Mouse (Mus musculus) ES-Bruce4 (cell line): Measurements from ENCODE around the gene BC035947. TPM values are rescaled to one million over a fixed set of nuclear protein-coding genes. Genes with fewer than 3 reads are reported as not detected.

Experiments used
- H3K27ac ChIP-seq: 2 replicates; pipeline ENCODE4 v1.5.1; 2012; ENCODE audit warnings: low read length, inconsistent platforms; ENCODE audit not compliant: insufficient read depth
- H3K27me3 ChIP-seq: 2 replicates; pipeline ENCODE4 v1.6.1; 2012; ENCODE audit warnings: mild to moderate bottlenecking, low read length, inconsistent platforms; ENCODE audit not compliant: control insufficient read depth, poor library complexity, insufficient read depth, severe bottlenecking
- H3K36me3 ChIP-seq: 2 replicates; pipeline ENCODE4 v1.6.1; 2012; ENCODE audit warnings: inconsistent platforms, mild to moderate bottlenecking, low read length, moderate library complexity; ENCODE audit not compliant: control insufficient read depth, poor library complexity, insufficient read depth, severe bottlenecking
- H3K4me1 ChIP-seq: one replicate; pipeline ENCODE4 v1.8.1; 2011; ENCODE audit warnings: low read length; ENCODE audit not compliant: control insufficient read depth, insufficient read depth
- H3K4me3 ChIP-seq: 2 replicates; pipeline ENCODE4 v1.5.1; 2011; ENCODE audit warnings: low read depth, mild to moderate bottlenecking, low read length
- H3K9ac ChIP-seq: 2 replicates; pipeline ENCODE4 v1.6.1; 2012; ENCODE audit warnings: low read depth, mild to moderate bottlenecking, inconsistent platforms; ENCODE audit not compliant: poor library complexity, severe bottlenecking
- H3K9me3 ChIP-seq: replicated peaks from 2 replicates; pipeline ENCODE4 v1.6.1; 2012; ENCODE audit warnings: mild to moderate bottlenecking, low read length, inconsistent platforms; ENCODE audit not compliant: control insufficient read depth, poor library complexity, insufficient read depth, severe bottlenecking
- CTCF ChIP-seq: IDR thresholded peaks from one replicate; pipeline ENCODE4 v1.8.1; 2011; ENCODE audit warnings: low read depth, low read length
- EP300 ChIP-seq: IDR thresholded peaks from 2 replicates; pipeline ENCODE4 v1.6.1; 2011; ENCODE audit warnings: low read depth, low read length; ENCODE audit not compliant: insufficient read depth
- POLR2A ChIP-seq: IDR thresholded peaks from one replicate; pipeline ENCODE4 v1.8.1; 2011; ENCODE audit warnings: low read length; ENCODE audit not compliant: insufficient read depth
- polyA plus RNA-seq: library from polyadenylated mRNA; stranded (reverse); fragments of >200 nt; gene quantifications from 2 replicates; pipeline ENCODE4 v1.2.4, GENCODE M21; 2011; ENCODE audit warnings: low read depth; ENCODE audit not compliant: missing spikeins, insufficient read depth, insufficient read length

BC035947 gene
- polyA plus RNA-seq, 1 experiment = 0.52 TPM

- no peaks in the 10 kb centered on the region for H3K27me3 ChIP-seq
- no peaks in the 10 kb centered on the region for H3K9me3 ChIP-seq
- TF ChIP-seq CTCF (no peak), EP300 (no peak), POLR2A (no peak)
- no peaks in the 10 kb centered on the region for H3K4me1 ChIP-seq
- no peak overlapping the region for H3K9ac ChIP-seq
- H3K27ac ChIP-seq = no peak overlapping the region
- peaks cover 51% of the 10 kb centered on the region for H3K36me3 ChIP-seq
- H3K4me3 ChIP-seq = no peak overlapping the region
Observed at GRCm38 (mm10) chr1:78453886-78454285, 58.1 kb downstream of the BC035947 start.

GRCm38 (mm10) chr1:78452544-78452943 lies 59.4 kb downstream of the BC035947 start:
- H3K4me1 ChIP-seq = no peaks in the 10 kb centered on the region
- H3K9me3 ChIP-seq = no peaks in the 10 kb centered on the region
- no peaks in the 10 kb centered on the region for H3K27me3 ChIP-seq
- no peak overlapping the region for H3K4me3 ChIP-seq
- peaks cover 50% of the 10 kb centered on the region for H3K36me3 ChIP-seq
- no peak for TF ChIP-seq POLR2A
- no peak for TF ChIP-seq CTCF
- no peak for TF ChIP-seq EP300
- no peak overlapping the region for H3K9ac ChIP-seq
- no peak overlapping the region for H3K27ac ChIP-seq

DNA sequence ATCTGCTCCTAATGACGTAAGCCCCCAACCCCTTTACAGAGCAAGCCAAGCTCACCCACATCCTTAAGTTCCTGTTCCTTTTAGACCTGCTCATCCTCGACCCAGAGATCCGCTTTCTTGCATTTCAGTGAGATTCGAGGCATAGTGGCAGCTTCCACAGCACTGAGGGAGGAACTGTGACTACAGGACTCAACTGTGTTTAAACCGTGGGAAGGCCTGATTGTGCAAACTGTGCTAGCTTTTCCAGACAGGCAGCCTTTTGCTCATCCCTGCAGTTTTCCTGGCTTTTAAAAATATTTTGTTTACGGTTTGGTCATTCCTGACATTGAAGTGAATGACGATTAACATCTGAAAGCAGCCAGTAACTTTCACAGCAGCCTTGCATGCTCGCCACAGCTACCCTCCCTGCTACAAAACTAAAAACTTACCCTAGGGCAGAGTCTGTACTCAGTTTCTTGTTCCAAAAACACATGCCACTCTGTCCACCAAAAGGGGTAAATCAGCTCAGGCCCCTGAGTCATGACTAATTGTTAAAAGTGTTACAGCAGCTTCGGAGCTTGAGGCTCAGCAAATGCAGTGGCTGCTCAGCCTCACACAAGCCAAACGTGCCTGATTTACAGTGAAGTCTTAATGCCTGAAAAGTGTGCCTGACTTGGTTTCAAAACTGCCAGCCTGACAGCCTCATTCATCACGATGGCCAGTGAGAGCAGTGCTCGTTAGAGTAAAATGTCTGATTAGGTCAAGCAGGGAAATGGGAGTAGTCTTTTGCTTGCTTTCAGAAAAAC lies 60.7 kb downstream of the BC035947 start:
- Histone ChIP-seq H3K4me3 (no peak overlapping the region), H3K36me3 (peaks cover 46% of the 10 kb centered on the region), H3K4me1 (no peaks in the 10 kb centered on the region), H3K27ac (no peak overlapping the region), H3K9ac (no peak overlapping the region), H3K9me3 (no peaks in the 10 kb centered on the region), H3K27me3 (no peaks in the 10 kb centered on the region)
- no peak for TF ChIP-seq EP300
- TF ChIP-seq CTCF = no peak
- TF ChIP-seq POLR2A = no peak

DNA sequence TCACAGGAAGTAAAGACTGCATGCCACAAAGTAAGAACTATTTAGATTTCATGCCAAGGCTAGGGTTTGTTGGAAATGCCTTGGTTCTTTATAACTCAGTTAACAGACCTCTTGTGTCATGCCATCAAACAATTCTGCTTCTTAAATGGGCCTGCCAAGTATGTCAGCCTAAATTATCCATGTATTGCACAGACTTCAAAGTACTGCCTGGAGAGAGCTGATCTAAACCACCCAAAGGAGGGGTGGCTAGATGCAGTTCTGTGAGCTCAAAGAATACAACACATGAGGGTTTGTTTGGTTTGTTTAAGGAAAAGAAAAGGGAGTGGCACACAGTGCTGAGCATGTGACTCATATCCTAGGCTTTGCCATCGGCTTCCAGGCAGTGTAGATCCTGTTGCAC lies 63.9 kb downstream of the BC035947 start:
- no peaks in the 10 kb centered on the region for H3K9me3 ChIP-seq
- H3K27ac ChIP-seq = no peak overlapping the region
- no peak overlapping the region for H3K9ac ChIP-seq
- no peak overlapping the region for H3K4me3 ChIP-seq
- H3K36me3 ChIP-seq = peaks cover 45% of the 10 kb centered on the region
- TF ChIP-seq POLR2A (no peak), EP300 (no peak), CTCF (no peak)
- H3K27me3 ChIP-seq = no peaks in the 10 kb centered on the region
- no peaks in the 10 kb centered on the region for H3K4me1 ChIP-seq

Other genes with a start within 250 kb of the BC035947 start
- 0.19 and 0.72 TPM in 2 replicates for gene Sgpp2, start 201.8 kb downstream of the BC035947 start, polyA plus RNA-seq
- gene Farsb, start 23.3 kb downstream of the BC035947 start, polyA plus RNA-seq = 171 and 179 TPM in 2 replicates
- gene Mogat1, start 1.2 kb downstream of the BC035947 start, polyA plus RNA-seq = 1.2 TPM in 1 of 2 replicates, not detected in the other
- 117 and 143 TPM in 2 replicates for gene Acsl3, start 145.7 kb upstream of the BC035947 start, polyA plus RNA-seq
- gene Utp14b, start 145.9 kb upstream of the BC035947 start, polyA plus RNA-seq = 52.4 and 58.8 TPM in 2 replicates